Comparison of ENCODE assay signal across 7 mouse cellular contexts in genomic region chr13:43365825-43366184, GRCm38 (mm10). TPM values are rescaled to one million over a fixed set of nuclear protein-coding genes. Genes with fewer than 3 reads are reported as not detected.
A peak's percentile ranks its signal among the peaks of the same experiment; 100 is the strongest.
DNase-seq lines count a peak whose midpoint lies in the region; ATAC-seq and TF ChIP-seq lines count a peak whose summit lies in the region.

No protein-coding gene starts in this region.

- DNase-seq in lung, postnatal 0 days (ENCODE audit: low spot score), result no peak
- DNase-seq in lung, postnatal 36 days, result no peak
- no peak for DNase-seq in gastrocnemius, adult 8-10 months (ENCODE audit: low spot score in 2 of 2)
- no peak for DNase-seq in gastrocnemius, postnatal 25 days

- no peak overlapping the region for H3K27ac ChIP-seq in lung, postnatal 0 days (ENCODE audit: low read length)
- peak overlapping the region; percentile 69 for H3K27ac ChIP-seq in forebrain, embryonic 13.5 days
- peak overlapping the region; percentile 52; the same call in 1 of the 2 replicates for H3K27ac ChIP-seq in limb, embryonic 13.5 days
- peak overlapping the region; percentile 61 for H3K27ac ChIP-seq in stomach, embryonic 14.5 days (ENCODE audit: low read length)

- no peaks in the 10 kb centered on the region for H3K27me3 ChIP-seq in lung, postnatal 0 days (replicated peaks; ENCODE audit: insufficient read depth, low read length)
- H3K27me3 ChIP-seq in forebrain, embryonic 13.5 days, result no peaks in the 10 kb centered on the region
- H3K27me3 ChIP-seq in limb, embryonic 13.5 days, result no peaks in the 10 kb centered on the region
- H3K27me3 ChIP-seq in stomach, embryonic 14.5 days (ENCODE audit: control insufficient read depth, insufficient read depth, low read length), result no peaks in the 10 kb centered on the region

- H3K4me3 ChIP-seq in lung, postnatal 0 days (ENCODE audit: low read depth, low read length), result peak overlapping the region; percentile 68
- H3K4me3 ChIP-seq in forebrain, embryonic 13.5 days, result peak overlapping the region; percentile 53
- H3K4me3 ChIP-seq in limb, embryonic 13.5 days, result peak overlapping the region; percentile 63
- peak overlapping the region; percentile 60 for H3K4me3 ChIP-seq in stomach, embryonic 14.5 days (ENCODE audit: low read depth, low read length)

- TF ChIP-seq CTCF in lung, postnatal 0 days (IDR thresholded peaks at IDR 0.05), result no peak

- peak overlapping the region; percentile 82 for H3K4me2 ChIP-seq in lung, postnatal 0 days (replicated peaks; ENCODE audit: low read depth, low read length)
- H3K4me2 ChIP-seq in forebrain, embryonic 13.5 days, result peak overlapping the region; percentile 80
- peak overlapping the region; percentile 81 for H3K4me2 ChIP-seq in limb, embryonic 13.5 days (replicated peaks)
- H3K4me2 ChIP-seq in stomach, embryonic 14.5 days (replicated peaks; ENCODE audit: low read depth, low read length), result peak overlapping the region; percentile 83

- ATAC-seq in lung, postnatal 0 days, result no peak
- ATAC-seq in forebrain, embryonic 13.5 days, result peak; percentile 73
- ATAC-seq in limb, embryonic 13.5 days (ENCODE audit: low FRiP score, low read depth), result peak; percentile 60; the same call in 1 of the 2 replicates
- 0 out of 2 replicates have a peak, but pooled peaks have one; percentile 28 for ATAC-seq in stomach, embryonic 14.5 days (ENCODE audit: insufficient number of reproducible peaks, insufficient read depth, low FRiP score, low read depth)

- no peaks in the 10 kb centered on the region for H3K9me3 ChIP-seq in lung, postnatal 0 days (ENCODE audit: low read length)
- no peaks in the 10 kb centered on the region for H3K9me3 ChIP-seq in forebrain, embryonic 13.5 days (replicated peaks)
- no peaks in the 10 kb centered on the region for H3K9me3 ChIP-seq in limb, embryonic 13.5 days
- no peaks in the 10 kb centered on the region for H3K9me3 ChIP-seq in stomach, embryonic 14.5 days (ENCODE audit: control insufficient read depth, low read depth, low read length)

- peaks cover 6% of the 10 kb centered on the region; the same call in 1 of the 2 replicates for H3K4me1 ChIP-seq in lung, postnatal 0 days (ENCODE audit: insufficient read depth, low read depth, low read length)
- H3K4me1 ChIP-seq in forebrain, embryonic 13.5 days, result peaks cover 9% of the 10 kb centered on the region; the same call in 1 of the 2 replicates
- peaks cover 8% of the 10 kb centered on the region for H3K4me1 ChIP-seq in limb, embryonic 13.5 days
- peaks cover 4% of the 10 kb centered on the region; the same call in 1 of the 2 replicates for H3K4me1 ChIP-seq in stomach, embryonic 14.5 days (ENCODE audit: control insufficient read depth, insufficient read depth, low read length)

- TF ChIP-seq EP300 in lung, postnatal 0 days (IDR thresholded peaks at IDR 0.05), result no peak

- no peaks in the 10 kb centered on the region for H3K36me3 ChIP-seq in lung, postnatal 0 days (ENCODE audit: insufficient read depth, low read length)
- peaks cover 7% of the 10 kb centered on the region; the same call in 1 of the 2 replicates for H3K36me3 ChIP-seq in forebrain, embryonic 13.5 days (ENCODE audit: poor library complexity, severe bottlenecking)
- H3K36me3 ChIP-seq in limb, embryonic 13.5 days, result peaks cover 4% of the 10 kb centered on the region
- peaks cover 2% of the 10 kb centered on the region; the same call in 1 of the 2 replicates for H3K36me3 ChIP-seq in stomach, embryonic 14.5 days (ENCODE audit: control insufficient read depth, insufficient read depth, low read length)

- 8% methylated on average over 11 of the region's 11 CpGs for WGBS in lung, postnatal 0 days
- 6% methylated on average over 11 of the region's 11 CpGs for WGBS in forebrain, embryonic 13.5 days
- 6% methylated on average over 11 of the region's 11 CpGs for WGBS in limb, embryonic 13.5 days
- WGBS in stomach, embryonic 14.5 days, result 6% methylated on average over 11 of the region's 11 CpGs

- H3K9ac ChIP-seq in lung, postnatal 0 days (replicated peaks; ENCODE audit: low read depth), result peak overlapping the region; percentile 56
- peak overlapping the region; percentile 78 for H3K9ac ChIP-seq in forebrain, embryonic 13.5 days
- peak overlapping the region; percentile 80 for H3K9ac ChIP-seq in limb, embryonic 13.5 days
- H3K9ac ChIP-seq in stomach, embryonic 14.5 days (replicated peaks; ENCODE audit: low read depth, low read length), result peak overlapping the region; percentile 57

RNA-seq across cellular contexts. Expression of gene Sirt5, which starts 0.5 kb away (rescaled TPM):
- 11.9 and 15.6 TPM in 2 replicates for polyA plus RNA-seq in lung, postnatal 0 days (2015; fragmentation: Nextera tagmentation; extraction: Ambion mirVana)
- polyA plus RNA-seq in forebrain, embryonic 13.5 days (2015; fragmentation: Nextera tagmentation; extraction: Ambion mirVana), result 41.0 and 42.1 TPM in 2 replicates
- 42.2 and 42.6 TPM in 2 replicates for polyA plus RNA-seq in limb, embryonic 13.5 days (2015; fragmentation: Nextera tagmentation; extraction: Ambion mirVana)
- polyA plus RNA-seq in stomach, embryonic 14.5 days (2014; fragmentation: Nextera tagmentation; extraction: Ambion mirVana), result 21.5 and 25.7 TPM in 2 replicates
- 10 to 100 TPM; 14.9 to 22.6 (median 17.1) TPM for total RNA-seq in gastrocnemius, adult 8-10 months (2022)
- total RNA-seq in gastrocnemius, postnatal 25 days (2021), result 10 to 100 TPM; 16.3 to 21.4 TPM

RNA-seq across cellular contexts. Expression of gene Nol7, which starts 32.4 kb away (rescaled TPM):
- polyA plus RNA-seq in lung, postnatal 0 days (2015; fragmentation: Nextera tagmentation; extraction: Ambion mirVana), result 95.7 and 98.8 TPM in 2 replicates
- 197 and 228 TPM in 2 replicates for polyA plus RNA-seq in forebrain, embryonic 13.5 days (2015; fragmentation: Nextera tagmentation; extraction: Ambion mirVana)
- polyA plus RNA-seq in limb, embryonic 13.5 days (2015; fragmentation: Nextera tagmentation; extraction: Ambion mirVana), result 146 and 148 TPM in 2 replicates
- polyA plus RNA-seq in stomach, embryonic 14.5 days (2014; fragmentation: Nextera tagmentation; extraction: Ambion mirVana), result 140 and 147 TPM in 2 replicates
- 100 to 1,000 TPM in 3 of 4 experiments, 10 to 100 TPM in 1; 97.0 to 134 (median 111) TPM for total RNA-seq in gastrocnemius, adult 8-10 months (2022)
- 100 to 1,000 TPM; 108 to 109 TPM for total RNA-seq in gastrocnemius, postnatal 25 days (2021)
